Mouse (Mus musculus): ENCODE results near the gene Slc39a3.
"Not testable (repeated sequence)": the region's sequence is repeated elsewhere in the genome, so short reads cannot be mapped to it uniquely, and the experiment has no call there.

Slc39a3 gene

DNA sequence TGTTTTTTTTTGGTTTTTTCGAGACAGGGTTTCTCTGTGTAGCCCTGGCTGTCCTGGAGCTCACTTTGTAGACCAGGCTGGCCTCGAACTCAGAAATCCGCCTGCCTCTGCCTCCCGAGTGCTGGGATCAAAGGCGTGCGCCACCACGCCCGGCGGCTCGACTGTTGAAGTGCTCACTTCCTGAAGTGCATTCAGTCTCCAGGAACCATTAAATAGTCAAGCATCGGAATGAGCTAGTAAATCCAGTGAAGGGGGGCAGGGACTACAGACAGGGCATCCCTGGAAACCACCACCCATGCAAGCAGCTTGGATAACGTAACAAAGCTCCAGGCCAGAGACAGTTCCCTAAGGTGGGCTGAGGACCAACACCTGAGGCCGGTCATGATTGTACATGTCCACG lies 8.0 kb upstream of the Slc39a3 start:
- DNase-seq (ENCODE audit: low spot score), result not testable (repeated sequence)

DNA sequence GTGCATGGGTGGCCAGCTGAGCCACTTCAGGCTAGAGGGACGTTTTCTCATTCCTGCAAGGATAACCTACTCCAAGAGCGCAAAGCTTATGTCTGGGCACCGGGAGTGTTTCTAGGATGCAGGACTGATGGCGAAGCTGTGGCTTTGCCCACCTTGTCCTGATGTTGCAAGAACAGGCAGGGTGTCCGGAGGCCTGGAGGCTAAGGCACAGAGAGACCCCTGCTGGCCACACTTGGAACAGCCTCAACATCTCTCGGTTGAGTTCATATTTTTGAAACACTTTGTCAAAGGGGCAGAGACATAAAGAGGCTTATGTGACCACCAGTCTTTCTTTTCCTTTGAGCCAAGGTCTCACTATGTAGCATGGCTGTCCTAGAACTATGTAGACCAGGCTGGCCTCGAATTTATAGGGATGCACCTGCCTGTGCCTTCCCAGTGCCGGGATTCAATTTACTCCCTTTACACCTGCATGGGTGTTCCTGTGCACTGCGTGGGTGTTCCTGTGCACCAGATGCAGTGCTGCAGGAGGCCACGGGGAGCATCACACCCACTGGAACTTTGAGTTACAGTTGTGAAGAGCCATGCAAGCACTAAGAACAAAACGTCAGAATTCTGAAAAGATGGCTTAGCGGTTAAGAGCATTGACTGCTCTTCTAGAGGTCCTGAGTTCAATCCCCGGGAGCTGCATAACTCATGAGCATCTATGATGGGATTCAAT lies 4.4 kb upstream of the Slc39a3 start:
- peak; percentile 65 for DNase-seq (ENCODE audit: low spot score)

DNA sequence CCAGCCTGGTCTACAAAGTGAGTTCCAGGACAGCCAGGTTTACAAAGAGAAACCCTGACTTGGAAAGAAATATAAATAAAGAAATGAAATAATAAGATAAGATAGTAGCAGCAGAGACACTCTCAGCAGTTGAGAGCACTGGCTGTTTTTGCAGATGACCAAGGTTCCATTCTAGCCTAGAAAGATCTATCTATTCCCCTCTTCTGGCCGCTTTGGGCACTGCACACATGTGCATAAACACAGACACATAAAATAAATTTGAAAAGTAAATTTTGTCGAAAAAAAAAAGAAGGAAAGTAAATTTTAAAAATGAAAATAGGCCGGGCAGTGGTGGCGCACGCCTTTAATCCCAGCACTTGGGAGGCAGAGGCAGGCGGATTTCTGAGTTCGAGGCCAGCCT lies 975 bp downstream of the Slc39a3 start:
- DNase-seq (ENCODE audit: low spot score), result no peak

DNA sequence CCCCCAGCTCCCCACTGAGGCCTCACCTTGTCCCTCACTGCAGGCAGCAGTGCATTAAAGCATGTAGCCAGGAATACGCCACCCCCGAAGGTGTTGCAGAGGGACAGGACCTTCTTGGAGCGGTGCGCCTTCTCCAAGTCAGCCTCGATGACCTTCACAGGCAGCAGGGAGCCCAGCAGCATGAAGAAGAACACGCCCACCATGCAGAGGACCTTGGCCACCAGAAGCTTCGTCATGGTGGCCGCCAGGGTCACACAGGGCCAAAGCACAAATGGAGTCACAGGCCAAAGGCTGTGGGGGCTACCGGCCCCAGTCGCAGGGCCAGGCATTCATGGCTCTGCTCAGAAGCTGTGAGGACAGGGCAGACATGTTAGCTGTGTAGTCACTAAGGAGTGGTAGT lies 3.6 kb downstream of the Slc39a3 start:
- no peak for DNase-seq (ENCODE audit: low spot score)

DNA sequence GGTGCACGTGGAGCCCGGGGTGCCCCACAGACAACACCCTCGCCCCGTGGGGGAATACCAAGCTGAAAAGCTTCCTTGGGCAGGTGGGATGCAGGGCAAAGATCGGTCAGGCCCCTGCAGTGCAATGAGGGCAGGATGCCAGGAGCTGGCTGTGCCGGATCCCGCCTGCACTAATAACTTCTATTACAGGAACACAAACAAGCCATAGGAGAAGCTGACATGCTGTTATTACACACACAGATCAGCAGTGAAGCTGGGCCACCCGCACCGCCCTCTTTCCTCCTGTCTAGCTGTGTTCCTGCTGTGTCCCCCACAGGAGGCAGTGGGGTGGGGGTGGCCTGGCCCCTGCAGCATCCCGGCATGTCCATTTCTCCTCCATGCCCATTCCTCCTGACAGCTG lies 8.2 kb downstream of the Slc39a3 start:
- no peak for DNase-seq (ENCODE audit: low spot score)

DNA sequence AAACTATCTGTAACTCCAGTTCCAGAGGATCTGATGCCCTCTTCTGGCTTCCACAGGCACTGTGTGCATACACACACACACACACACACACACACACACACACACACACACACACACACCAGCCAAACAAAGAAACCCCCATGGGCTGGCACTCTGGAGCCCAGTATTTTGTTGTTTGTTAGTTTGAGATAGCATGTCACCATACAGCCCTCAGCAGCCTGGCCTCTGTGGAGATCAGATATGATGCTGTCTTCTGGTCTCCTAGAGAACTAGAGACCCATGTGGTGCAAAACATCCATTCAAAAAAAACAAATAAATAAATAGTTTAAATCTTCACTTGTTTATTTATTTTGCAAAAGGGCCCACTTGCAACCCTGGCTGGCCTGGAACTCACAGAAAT lies 9.0 kb downstream of the Slc39a3 start:
- no peak for DNase-seq (ENCODE audit: low spot score)

DNA sequence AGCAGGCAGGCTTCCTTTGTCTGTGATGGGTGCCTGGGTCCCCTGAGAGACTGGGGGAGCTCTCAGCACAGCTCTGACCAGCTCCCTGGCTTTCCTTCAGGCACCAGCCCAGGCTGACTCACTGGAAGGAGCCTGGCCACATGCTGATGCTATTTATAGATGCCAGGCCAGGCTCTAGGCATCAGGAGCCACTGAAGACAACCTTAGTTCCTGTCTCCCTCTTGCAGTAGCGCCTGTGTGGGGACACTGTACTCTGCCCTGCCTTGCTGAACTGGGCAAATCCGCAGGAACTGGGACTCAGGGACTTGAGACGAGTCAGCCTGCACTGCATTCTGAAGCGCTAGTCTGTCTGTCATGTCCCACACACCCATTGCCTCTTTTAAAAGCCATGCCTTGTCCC lies 9.9 kb downstream of the Slc39a3 start:
- DNase-seq (ENCODE audit: low spot score), result no peak

DNA sequence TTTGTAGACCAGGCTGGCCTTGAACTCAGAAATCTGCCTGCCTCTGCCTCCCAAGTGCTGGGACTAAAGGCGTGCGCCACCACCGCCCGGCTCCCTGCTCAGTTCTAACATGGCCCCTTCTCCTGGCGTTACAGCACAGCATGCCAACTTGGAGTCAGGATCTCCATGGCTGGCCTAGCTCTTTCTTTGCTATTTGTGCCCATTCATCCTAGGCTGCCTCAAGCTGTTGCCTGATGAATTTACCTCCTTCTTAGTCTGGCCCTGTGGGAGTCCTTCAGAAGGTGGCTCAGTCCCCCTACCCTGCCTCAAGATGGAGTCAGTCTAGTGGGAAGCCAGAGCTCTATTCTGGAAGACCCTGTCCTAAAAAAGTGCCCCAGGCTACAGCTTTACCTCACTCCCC lies 10.4 kb downstream of the Slc39a3 start:
- no peak for DNase-seq (ENCODE audit: low spot score)

DNA sequence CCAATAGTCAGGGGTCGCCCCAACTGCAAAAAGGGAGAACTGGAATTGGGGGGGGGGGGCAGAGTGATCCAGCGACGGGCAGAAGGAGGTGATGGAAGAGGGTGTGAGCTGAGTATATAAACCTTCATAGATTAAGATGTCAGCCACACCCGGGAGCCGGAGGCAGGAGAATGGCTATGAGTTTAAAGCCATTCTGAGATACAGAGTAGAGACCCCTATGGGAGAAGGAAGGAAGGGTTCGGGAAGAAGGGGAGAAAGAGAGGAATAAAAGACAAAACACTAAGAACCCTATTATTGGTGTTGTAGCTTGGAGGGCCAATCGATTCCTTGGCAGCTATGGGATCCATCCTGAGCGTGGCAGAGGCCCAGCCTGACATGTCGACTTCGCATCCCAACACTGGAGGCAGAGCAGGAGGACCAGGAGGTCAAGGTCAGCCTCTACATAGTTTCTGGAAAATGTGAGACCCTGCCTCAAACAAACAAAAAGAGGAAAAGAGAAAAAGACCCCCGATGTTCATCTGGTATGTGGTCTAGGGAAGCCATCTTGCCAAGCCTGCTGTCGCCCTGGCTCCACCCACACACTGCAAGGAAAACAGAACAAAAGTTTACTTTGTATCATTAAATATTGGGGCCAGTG lies 11.5 kb downstream of the Slc39a3 start, which contains the start of gene Diras1:
Diras1 (minus strand) TSS at position 24 of the 637 bp plus-strand sequence.
- DNase-seq (ENCODE audit: low spot score), result no peak

DNA sequence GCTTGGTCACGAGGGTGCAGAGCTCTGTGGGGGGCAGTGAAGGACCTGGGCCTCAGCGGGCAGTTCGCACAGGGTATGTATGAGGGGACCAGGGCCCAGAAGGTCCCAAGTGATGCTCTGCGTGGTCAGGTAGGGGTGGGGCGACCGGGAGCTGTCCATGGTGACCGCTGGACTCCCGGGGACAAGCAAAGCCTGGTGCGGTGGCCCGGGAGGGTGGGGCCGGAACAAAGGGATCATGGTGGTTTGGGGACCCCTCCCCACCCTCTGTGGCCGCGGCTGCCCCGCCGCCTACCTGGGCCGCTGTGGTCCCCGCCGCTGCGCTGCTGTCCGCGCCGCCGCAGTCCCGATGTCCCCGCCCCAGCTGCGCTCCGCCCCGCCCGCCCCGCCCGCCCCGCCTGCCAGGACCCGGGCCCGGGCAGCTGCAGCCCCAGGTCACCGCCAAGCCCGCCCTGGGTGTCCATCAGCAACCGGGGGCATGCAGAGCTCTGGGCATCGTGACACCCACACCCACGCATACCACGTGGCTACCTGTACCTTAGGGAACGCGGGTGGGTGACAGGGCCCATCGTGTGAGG lies 12.1 kb downstream of the Slc39a3 start:
- no peak for DNase-seq (ENCODE audit: low spot score)

DNA sequence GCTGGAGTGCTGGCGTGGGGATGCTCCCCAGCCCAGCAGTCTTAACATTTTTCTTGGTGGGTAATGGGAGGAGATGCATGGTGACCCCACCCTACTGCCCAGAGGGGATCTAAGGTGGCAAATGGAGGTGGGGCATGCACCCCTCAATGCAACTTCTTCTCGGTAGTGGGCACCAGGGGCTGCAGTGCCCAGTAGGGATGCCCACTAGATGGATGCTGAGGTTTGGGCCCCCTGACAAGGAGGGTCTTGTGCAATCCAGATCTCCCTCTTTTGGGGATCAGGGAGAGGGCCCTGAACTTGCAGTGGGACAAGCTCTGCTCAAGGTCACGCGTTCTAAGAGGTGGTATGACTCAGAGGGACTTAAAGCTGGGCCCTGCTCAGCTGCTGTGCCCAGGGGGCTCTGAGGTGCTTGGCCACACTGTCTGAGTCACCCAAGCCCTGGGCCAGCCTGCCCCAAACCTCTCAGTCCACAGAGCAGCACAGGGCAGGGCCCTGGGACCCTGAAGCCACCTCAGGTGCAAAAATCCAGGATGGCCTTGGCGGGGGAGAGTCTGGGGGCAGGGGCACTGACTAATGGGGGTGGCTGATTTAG lies 12.8 kb downstream of the Slc39a3 start:
- DNase-seq (ENCODE audit: low spot score), result no peak

DNA sequence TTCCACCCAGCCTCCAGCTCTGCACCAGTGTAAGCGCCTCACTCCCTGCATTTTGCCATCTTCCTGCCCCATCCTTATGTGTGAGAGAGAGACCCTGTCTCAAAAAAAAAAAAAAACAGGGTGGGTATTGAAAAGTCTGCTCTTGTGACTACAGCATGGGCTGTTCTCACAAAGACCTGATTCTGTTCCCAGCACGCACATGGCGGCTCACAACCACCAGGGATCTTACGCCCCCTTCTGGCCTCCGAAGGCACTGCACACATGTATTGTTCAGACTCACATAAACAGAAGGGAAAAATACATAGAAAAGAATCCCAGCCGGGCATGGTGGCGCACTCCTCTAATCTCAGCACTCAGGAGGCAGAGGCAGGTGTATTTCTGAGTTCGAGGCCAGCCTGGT lies 14.5 kb downstream of the Slc39a3 start:
- DNase-seq (ENCODE audit: low spot score), result no peak

DNA sequence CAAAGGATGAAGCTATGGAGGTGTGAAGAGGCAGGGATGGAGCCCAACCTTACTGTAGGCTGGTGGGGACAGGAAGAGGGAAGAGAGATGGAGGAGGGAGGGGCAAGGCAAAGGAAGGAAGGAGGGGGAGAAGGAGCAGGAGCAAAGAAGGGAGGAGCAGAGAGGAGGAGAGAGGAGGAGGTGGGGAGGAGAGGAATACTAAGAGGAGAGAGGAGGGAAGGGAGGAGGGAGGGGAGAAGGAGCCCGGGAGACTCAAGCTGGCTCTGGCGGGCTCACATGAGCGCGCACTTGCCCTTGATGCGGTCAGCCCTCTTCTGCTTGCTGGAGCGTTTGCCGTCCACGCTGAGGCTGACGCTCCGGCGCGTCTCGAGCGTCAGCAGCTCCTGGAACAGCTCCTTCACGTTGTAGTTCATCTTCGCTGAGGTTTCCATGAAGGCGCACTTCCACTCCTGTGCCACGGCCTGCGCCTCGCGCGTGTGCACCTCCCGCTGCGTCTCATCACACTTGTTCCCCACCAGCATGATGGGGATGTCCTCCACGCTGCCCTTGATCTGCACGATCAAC lies 15.6 kb downstream of the Slc39a3 start:
- no peak for DNase-seq (ENCODE audit: low spot score)

DNA sequence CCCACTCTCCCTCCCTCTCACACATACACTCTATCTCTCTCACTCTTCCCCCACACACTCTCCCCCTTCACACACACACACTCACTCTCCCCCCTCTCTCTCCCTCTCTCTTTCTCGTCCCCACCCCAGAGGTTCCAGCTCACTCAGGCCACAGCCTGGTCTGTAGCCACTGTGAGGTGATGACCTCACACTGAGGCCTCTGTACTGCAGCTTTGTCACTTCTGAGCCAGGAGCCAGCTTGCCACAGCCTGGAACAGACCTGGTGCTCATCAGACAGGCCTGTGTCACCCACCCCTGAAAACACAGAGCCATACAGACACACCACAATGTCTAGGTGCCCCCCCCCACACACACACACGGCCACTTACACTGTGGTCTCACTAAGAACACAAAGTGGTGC lies 17.0 kb downstream of the Slc39a3 start:
- no peak for DNase-seq (ENCODE audit: low spot score)

DNA sequence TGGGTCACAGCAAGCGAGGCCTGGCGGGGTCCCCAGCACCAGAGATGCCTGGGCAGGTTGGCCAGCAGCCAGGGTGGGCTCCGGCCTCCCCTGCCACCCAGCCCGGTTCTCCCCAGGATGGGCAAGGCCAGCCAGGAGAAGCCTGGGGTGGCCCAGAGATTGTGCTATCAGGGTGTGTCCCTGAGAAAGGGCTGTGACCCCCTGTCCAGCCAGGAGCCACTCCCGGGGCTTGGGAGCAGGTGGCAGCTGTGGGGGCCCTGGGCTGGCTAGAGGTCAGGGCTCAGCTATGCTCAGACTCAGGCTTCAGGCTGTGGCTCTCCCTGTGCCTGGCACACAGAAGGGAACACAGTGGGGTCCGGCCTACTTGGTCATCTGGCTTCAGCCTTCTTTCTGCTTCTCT lies 17.5 kb downstream of the Slc39a3 start:
- no peak for DNase-seq (ENCODE audit: low spot score)

DNA sequence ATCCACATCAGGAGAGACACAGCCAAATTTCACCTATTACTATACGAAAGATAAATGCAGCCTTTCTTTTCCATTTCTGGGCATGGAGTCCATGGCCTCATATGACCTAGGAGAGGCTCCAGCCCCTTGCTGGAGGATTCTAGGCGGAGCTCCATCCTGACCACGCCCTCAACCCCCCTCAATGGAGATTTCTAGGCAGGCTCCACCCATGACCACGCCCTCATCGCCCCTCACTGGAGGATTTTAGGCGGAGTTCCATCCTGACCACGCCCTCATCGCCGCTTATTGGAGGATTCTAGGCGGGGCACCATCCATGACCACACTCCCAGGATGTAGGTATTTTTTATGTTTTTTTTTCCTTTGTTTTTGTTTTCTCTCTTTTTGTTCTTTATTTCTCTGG lies 18.9 kb downstream of the Slc39a3 start:
- no peak for DNase-seq (ENCODE audit: low spot score)

DNA sequence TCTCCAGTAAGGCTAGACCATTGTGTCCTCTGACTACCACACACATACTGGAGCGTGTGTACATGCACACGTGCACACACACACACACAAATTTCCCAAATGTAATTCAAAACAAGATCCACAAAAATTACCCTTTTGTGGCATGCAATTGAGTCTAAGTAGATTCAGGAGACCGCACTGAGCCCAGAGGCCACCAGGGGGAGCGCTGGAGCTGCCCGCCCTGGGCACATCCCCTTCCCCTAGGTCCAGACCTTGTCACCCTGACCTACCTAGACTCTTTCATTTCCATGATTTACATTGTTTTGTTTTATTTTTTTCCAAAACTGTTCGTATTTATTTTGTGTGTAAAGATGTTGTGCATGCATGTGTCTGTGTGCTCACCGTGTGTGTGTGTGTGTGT lies 20.6 kb downstream of the Slc39a3 start:
- peak; percentile 59 for DNase-seq (ENCODE audit: low spot score)

DNA sequence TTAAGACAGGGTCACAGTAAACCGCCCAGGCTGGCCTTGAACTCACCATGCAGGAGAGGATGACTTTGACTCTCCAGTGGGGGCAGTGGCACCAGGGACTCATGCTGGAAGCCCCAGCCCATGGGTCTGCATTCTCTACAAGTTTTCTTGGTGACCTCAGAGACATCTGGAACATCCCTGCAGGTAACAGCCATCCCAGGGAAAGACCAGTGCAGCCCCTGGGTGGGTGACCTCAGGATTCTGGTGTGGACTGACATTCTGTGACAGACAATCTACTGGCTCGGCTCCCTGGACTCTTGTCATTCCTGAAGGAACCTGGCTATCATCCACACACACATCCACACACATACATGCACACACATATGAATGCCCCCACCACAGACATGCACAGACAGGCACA lies 21.6 kb downstream of the Slc39a3 start:
- no peak for DNase-seq (ENCODE audit: low spot score)

DNA sequence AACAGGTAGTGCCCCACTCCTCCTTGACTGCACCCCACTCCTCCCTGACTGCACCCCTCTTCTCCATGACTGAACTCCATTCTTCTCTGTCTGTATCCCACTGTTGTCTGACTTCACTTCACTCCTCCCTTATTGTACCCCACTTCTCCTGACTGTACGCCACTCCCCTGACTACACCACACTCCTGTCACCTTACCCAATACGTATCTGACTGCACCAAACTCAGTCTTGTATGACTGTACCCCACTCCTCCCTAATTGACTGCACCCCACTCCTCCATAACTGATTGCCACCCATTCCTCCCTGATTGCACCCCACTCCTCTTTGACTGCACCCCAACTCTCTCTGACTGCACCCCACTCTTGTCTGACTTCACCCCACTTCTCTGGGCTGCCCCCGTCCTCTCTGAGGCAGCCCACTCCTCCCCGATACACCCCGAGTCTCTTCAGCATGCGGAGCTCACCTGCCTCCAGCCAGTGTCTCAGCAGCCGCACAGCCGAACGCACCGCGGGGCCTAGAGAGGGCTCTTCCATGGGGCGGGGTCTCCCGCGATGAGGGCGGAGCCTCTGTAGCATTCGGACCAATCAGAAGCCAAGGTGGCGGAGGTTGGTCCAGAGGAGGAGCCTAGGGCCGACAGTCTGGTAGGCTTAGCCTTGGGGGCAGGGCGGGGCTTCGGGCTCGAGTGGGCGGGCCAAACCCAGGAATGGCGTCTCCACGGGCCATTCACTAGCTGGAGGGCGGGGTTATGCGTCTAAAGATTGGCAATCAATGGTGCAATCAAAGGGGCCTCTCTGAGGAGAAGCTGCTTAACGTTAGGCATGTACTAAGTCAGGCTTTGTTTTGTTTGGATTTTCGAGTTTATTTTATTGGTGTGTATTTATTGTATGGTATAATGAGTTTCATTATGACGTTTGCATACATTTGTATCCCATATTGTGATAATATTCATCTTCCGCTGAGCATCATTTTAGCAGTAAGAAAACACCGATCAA lies 22.5 kb downstream of the Slc39a3 start, which contains the start of gene Gng7:
Gng7 (minus strand) TSS at position 553 of the 992 bp plus-strand sequence.
- peak; percentile 95 for DNase-seq (ENCODE audit: low spot score)

DNA sequence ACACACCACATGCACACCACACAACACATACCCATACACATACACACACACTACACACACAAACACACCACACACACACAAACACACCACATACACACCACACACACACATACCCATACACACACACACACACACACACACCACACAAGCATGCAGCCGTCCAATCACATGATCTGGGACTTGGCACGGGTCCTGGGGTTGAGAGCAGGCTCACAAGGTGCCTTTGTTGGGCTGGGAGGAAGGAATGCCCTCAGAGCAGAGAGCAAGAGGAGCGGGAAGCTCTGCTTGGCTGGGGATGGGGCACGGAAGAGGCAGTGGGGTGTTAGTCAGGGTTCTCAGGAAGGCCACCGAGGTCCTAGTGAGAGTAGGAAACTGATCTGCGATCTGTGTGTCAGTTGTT lies 26.4 kb downstream of the Slc39a3 start:
- no peak for DNase-seq (ENCODE audit: low spot score)

DNA sequence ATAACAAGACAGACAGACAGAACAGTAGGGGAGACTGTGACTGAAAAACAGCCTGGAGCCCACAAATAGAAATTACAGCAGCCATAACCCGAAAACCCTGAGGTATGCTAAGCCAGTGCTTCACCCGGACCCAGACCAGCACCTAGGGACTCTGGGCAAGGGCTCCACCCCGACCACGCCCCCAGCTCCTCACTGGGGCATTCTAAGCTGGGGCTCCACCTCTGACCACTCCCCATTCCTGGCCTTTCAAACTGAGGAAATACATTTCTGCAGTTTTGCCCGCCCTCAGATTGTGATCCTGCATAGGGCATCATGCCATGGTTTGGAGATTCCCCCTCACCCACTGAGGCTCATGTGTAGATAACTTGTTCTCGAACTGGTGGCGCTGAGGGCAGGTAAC lies 30.0 kb downstream of the Slc39a3 start:
- no peak for DNase-seq (ENCODE audit: low spot score)

All from lung, postnatal 25 days (tissue).